Mouse (Mus musculus) liver, adult 10 weeks (tissue): ENCODE data around the gene Psat1. TPM values are rescaled to one million over a fixed set of nuclear protein-coding genes. Genes with fewer than 3 reads are reported as not detected.

Experiments used
- polyA plus RNA-seq: library from polyadenylated mRNA; stranded (reverse); fragments of 350-450 nt; fragmentation: Illumina TruSeq; extraction: RNeasy Lipid Tissue Mini Kit (QIAGEN cat#74804); gene quantifications from one replicate; pipeline ENCODE4 v1.2.3, GENCODE M21; 2014; ENCODE audit warnings: low read depth, low replicate concordance

Gene Psat1
- 0.24 TPM for polyA plus RNA-seq

DNA sequence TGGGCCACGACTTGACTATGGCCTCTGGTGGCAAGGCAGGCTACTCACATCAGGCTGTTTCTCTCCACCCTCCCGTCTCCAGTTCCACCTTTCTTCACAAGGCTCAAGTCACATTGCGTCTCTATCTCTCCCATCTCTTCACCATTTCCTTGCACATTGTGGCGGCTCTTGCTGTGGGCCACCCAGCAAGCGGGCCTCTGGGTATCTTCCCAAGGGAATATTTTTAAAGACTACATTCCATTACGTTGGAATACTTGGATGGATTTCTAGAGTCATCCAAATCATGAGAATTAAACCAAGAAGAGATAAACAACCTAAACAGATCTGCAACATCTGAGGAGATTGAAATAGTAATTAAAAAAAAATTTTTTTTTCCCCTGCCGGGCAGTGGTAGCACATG, at the start of gene Psat1:
Gene Psat1 (minus strand): TSS at position 101 of the 400 bp plus-strand sequence.

DNA sequence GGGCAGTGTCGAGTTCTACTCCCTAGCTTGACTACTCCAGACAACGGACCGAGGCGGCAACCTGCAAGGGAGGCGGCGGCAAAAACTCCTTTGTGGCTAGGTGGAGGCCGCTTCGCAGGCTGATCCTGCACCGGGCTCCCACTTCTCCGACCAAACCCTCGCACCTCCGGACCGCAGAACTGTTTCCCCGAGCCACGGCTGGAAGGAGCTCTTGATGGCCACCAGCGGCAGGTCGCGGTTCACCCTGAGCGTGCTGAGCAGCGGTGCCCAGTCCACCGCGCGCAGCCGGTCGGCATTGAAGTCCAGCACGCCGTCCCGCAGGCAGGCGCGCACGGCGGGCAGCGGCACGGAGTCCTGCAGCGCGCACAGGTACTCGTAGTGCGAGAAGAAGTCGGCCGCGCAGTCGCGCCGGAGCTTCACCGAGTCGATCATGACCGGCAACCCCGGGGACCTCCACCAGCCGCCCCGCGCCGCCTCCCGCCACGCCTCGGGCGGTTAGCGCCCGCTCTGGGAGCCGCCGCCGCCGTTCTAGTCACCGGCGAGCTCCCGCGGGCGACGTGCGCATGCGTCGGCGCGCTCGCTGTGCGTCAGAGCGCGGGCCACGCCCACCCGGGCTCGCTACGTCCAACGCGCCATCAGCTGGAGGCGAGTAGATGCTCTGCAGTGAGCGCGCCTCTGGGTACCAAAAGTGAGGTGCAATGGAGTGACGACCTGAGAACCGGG, 37.5 kb upstream of the Psat1 start, which contains the start of gene Cep78:
Gene Cep78 (minus strand): TSS at position 541 of the 723 bp plus-strand sequence.

Other genes starting within 250 kb of the Psat1 start
- gene Cep78, start 37.7 kb upstream of the Psat1 start, polyA plus RNA-seq = 1.8 TPM
- gene Gnaq, start 185.5 kb upstream of the Psat1 start, polyA plus RNA-seq = 16.0 TPM